Mouse (Mus musculus) cerebellum, adult 8-10 months (tissue): Measurements from ENCODE around the gene Tprkb.
"Not testable (repeated sequence)": the region's sequence is repeated elsewhere in the genome, so short reads cannot be mapped to it uniquely, and the experiment has no call there.

Experiments used
- DNase-seq: peaks from one replicate; pipeline ENCODE4 v3.0.0; 2022

Gene Tprkb

DNA sequence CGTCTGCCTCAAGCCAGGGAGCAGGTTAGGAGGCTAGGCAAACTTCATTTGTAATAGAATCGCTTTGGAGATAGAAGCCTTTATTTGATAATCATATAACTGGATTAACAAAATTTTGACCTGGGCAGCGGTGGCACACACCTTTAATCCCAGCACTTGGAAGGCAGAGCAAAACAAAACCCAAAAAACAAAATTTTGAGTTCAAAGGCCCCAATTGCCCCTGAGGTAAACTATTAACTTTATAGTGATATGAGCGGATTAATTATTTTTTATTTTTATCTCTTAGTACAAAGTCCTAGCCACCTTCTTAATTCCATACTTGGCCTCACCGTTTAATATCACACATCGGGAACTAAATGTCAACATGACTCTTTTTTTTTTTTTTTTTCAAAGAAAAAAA, 4.9 kb downstream of the Tprkb start:
- no peak for DNase-seq

DNA sequence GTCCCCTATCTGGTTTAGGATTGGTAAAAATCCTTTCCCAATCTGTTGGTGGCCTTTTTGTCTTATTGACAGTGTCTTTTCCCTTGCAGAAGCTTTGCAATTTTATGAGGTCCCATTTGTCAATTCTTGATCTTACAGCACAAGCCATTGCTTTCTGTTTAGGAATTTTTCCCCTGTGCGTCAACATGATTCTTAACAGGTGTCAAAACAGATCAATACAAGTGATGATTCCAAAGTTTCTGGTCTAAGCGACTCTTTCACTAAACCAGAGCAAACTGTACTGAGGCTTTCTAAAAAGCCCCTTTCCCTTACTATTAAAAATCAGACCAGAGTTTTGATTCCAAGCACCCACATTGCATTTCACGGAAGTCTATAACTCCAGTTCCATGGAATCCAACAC, 6.7 kb downstream of the Tprkb start:
- not testable (repeated sequence) for DNase-seq

DNA sequence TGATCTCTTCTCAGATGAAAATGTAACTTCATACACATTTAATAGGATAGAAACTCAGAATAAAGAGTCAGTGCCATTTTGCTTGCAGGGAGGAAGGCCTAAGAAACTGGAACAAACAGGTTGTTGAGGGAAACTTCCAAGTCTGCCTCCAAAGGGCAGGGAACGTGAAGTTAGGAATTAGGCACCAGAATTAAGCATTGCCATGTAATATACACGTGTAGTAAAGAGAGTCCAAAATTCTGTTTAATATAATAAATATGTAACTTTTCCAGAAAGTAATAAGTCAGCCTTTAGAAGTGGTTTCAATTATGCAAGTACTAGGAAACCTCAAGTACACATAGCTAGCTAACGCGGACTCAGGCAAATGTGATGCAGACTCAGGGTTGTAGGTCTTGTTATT, 7.7 kb downstream of the Tprkb start:
- no peak for DNase-seq

DNA sequence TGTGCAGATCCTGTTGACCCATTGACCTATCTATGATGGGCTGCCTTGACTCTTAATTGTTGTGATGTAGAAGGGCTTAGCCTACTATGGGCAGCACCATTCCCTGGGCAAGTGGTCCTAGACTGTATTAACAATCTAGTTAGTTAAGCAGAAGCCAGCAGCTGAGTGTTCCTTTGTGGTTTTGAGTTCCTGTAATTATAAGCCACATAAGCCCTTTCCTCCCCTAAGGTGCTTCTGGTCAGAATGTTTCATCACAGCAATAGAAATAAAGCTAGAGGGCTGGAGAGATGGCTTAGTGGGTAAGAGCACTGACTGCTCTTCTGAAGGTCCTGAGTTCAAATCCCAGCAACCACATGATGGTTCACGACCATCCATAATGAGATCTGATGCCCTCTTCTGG, 12.0 kb downstream of the Tprkb start:
- DNase-seq: no peak

- no peak for DNase-seq
Measured at GRCm38 (mm10) chr6:85926709-85927108, 15.0 kb downstream of the Tprkb start.

- DNase-seq: no peak
Measured at GRCm38 (mm10) chr6:85927476-85928464, 16.1 kb downstream of the Tprkb start.

GRCm38 (mm10) chr6:85929312-85929711, 17.6 kb downstream of the Tprkb start:
- DNase-seq: no peak

DNA sequence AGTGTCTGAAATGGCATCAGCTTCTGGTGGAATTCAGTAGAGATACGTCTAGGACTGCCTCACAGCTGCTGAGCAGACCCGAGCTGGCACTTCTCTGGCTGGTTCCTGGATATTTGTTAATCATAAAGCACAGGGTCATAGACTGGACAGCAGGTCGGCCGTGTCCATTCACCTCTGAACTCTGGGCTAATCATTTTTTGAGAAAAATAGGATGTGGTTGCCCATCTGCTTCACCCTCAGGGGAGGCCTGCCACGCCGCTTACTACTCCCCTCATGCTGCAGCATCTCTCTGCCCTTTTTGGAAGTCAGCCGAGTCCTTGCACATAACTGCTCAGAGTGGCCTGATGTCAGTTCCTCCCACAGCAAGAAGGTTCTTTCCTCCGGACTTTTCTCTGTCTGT, 22.4 kb downstream of the Tprkb start:
- no peak for DNase-seq

- DNase-seq: no peak
Measured at GRCm38 (mm10) chr6:85935646-85936045, 24.0 kb downstream of the Tprkb start.

- DNase-seq: peak; percentile 83
Measured at GRCm38 (mm10) chr6:85936508-85937465, 25.1 kb downstream of the Tprkb start.

DNA sequence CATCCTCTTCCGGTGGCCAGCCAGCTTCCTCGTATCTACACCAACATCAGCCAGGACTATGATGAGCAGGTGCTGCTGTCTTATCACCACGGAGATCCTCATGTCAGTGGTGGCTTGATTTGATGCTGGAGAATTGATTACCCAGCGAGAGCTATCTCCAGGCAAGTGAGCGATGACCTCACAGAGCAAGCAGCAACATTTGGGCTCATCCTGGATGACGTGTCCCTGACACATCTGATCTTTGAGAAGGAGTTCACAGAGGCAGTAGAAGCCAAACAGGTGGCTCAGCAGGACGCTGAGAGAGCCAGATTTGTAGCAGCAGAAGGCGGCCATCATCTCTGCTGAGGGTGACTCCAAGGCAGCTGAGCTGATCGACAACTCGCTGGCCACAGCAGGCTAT, 27.0 kb downstream of the Tprkb start:
- DNase-seq: no peak

DNA sequence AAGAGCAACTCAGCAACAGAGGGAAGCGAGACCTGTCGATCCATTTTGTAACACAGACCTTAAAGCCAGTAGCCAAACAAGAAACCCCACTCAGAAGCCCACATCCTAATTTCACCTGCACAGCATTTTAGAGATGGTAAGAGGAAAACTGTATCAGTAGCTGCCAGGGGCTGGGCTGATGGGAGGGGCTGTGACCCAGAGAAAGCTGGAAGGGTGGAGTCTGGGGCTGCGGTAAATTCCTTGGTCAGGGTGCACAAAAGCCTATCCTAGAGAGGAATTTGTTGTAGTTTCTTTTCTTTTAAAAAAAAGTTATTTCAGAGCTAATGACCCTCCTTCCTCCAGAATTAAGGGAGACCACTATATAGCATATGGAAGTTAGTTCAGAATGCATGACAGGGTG, 30.8 kb downstream of the Tprkb start:
- no peak for DNase-seq

DNA sequence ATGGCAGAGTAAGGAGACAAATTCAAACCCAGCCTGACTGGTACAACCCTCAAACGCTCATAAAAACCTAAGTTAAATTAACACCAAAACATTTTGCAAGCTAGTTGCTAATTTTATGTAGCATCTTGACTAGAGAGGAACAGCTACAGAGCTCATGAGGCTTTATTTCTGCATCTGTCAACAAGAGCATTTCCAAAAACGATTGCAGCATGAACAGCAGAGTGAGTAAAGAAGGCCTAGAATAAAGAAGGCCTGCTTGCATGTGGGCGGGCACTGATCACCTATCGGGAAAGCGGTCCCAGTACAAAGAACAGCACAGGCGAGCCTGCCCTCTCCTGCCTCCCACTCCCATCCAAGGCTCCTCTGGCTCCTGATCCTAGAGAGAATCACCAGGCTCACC, 36.9 kb downstream of the Tprkb start:
- DNase-seq: no peak

GRCm38 (mm10) chr6:85957581-85957980, 45.9 kb downstream of the Tprkb start:
- DNase-seq: no peak

- DNase-seq: peak; percentile 93
Measured at GRCm38 (mm10) chr6:85961101-85962091, 49.7 kb downstream of the Tprkb start, which contains the start of gene Dusp11. Gene Dusp11 (minus strand): TSS chr6:85961667.

GRCm38 (mm10) chr6:85966081-85966480, 54.4 kb downstream of the Tprkb start:
- not testable (repeated sequence) for DNase-seq

DNA sequence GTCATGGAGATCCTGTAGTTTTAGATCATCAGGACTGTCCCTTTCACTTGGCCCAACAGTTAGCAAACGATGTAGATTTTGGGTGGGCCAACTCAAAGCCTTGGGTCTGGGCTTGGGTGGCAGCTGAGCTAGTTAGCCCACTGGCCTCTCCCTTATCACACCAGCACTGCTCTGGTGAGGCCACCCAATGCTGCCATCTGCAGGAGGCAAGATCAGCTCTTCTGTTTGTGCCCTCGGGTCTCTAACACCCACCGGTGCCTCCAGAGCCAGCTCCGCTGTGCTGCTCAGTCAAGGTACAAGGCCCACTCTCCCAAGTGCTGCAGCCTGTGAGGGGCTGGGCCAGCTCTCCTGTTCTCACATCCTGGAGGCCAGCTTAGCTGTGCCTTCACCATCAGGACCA, 55.0 kb downstream of the Tprkb start:
- DNase-seq: no peak

GRCm38 (mm10) chr6:85969889-85970288, 58.2 kb downstream of the Tprkb start:
- DNase-seq: no peak

DNA sequence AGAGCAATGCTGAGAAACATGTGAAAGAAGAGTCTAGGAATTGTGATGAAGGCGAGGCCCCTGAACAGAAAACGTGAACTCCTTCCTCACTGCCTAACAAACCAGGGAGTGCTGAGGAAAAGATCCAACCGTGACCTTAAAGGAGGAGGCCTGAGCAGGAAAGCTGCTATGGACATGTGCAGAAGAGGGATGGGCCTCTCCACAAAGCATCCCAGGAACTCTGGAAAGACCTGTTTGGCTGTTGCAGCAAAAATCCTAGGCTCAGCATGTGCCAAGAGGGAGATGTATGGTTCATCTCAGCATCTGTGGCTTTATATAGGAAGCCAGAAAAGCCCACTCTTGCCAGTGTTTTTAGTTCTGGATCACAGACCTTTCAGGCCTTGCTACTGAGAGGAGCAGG, 61.0 kb downstream of the Tprkb start:
- no peak for DNase-seq

- no peak for DNase-seq
Measured at GRCm38 (mm10) chr6:85973336-85973735, 61.7 kb downstream of the Tprkb start.

DNA sequence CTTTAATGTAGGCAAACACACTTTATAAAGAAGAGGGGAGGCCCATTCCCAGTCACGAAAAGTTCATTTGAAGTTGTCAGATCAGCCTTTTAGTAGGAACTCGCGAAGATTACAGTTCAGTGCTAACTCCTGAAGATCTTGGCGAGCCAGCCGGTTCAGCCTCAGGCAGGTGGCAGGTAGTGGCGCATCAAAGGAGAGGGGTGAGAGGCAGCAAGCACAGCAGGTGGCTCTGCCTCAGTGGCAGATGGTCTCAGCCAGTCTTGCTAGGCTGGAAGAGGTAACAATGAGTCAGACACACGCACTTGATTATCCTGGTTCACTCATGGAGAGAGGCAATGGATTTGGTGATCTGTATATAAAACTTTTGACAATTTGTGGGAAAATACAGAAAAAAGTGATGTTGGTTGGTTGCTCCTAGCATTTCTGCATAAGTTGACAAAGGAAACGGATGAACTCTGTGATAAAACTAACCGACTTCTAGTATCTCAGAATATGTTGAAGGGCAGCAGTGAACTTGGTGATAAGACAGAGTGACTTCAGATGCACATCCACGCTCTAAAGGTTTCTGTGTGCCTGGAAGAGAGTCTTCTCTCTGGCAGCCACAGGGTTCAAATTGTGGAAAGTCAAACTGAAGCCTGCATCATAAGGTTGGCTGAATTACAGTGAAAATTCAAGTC, 63.4 kb downstream of the Tprkb start:
- no peak for DNase-seq

GRCm38 (mm10) chr6:85975761-85976160, 64.1 kb downstream of the Tprkb start:
- no peak for DNase-seq
